ENCODE assay signal across 32 mouse cellular contexts in genomic region chr16:15014724-15015123, GRCm38 (mm10).
DNase-seq lines count a peak whose midpoint lies in the region; ATAC-seq and TF ChIP-seq lines count a peak whose summit lies in the region.
"Had no signal": no experiment of that assay in that cellular context is flagged by ENCODE, and none has a peak within 500 bp of the region (broad histone marks: within the 10 kb centered on the region; RNA-seq: fewer than 3 reads in every experiment).

No protein-coding gene starts in this region.

- no peaks in the 10 kb centered on the region for H3K27me3 ChIP-seq in embryonic facial prominence, embryonic 11.5 days (ENCODE audit: control insufficient read depth, insufficient read depth, low read length)
- H3K27me3 ChIP-seq in embryonic facial prominence, embryonic 10.5 days (replicated peaks; ENCODE audit: low read depth, poor library complexity, severe bottlenecking) = no peaks in the 10 kb centered on the region
- H3K27me3 ChIP-seq in midbrain, postnatal 0 days (ENCODE audit: insufficient read depth, low read length) = no peaks in the 10 kb centered on the region
- no peaks in the 10 kb centered on the region for H3K27me3 ChIP-seq in midbrain, embryonic 11.5 days (ENCODE audit: control insufficient read depth, insufficient read depth, low read length)
- H3K27me3 ChIP-seq in embryonic facial prominence, embryonic 14.5 days (replicated peaks; ENCODE audit: control insufficient read depth, insufficient read depth, low read length) = no peaks in the 10 kb centered on the region
- no peaks in the 10 kb centered on the region for H3K27me3 ChIP-seq in hindbrain, embryonic 12.5 days
- H3K27me3 ChIP-seq: CH12.LX; embryonic facial prominence, embryonic 15.5 days; heart, embryonic 12.5 days; heart, embryonic 15.5 days; Patski had no signal

- H3K4me1 ChIP-seq in embryonic facial prominence, embryonic 11.5 days (ENCODE audit: control insufficient read depth, insufficient read depth, low read length) = no peaks in the 10 kb centered on the region
- H3K4me1 ChIP-seq in embryonic facial prominence, embryonic 10.5 days = no peaks in the 10 kb centered on the region
- no peaks in the 10 kb centered on the region for H3K4me1 ChIP-seq in midbrain, postnatal 0 days (ENCODE audit: insufficient read depth, low read length)
- no peaks in the 10 kb centered on the region for H3K4me1 ChIP-seq in midbrain, embryonic 11.5 days (ENCODE audit: control insufficient read depth, insufficient read depth, low read length)
- H3K4me1 ChIP-seq in embryonic facial prominence, embryonic 14.5 days (ENCODE audit: control insufficient read depth, insufficient read depth, low read length) = no peaks in the 10 kb centered on the region
- no peaks in the 10 kb centered on the region for H3K4me1 ChIP-seq in hindbrain, embryonic 12.5 days
- H3K4me1 ChIP-seq: embryonic facial prominence, embryonic 15.5 days; heart, embryonic 12.5 days; heart, embryonic 15.5 days; hindbrain, embryonic 10.5 days had no signal

- TF ChIP-seq CTCF in midbrain, postnatal 0 days (IDR thresholded peaks at IDR 0.05) = no peak

- H3K36me3 ChIP-seq in embryonic facial prominence, embryonic 11.5 days (replicated peaks; ENCODE audit: control insufficient read depth, insufficient read depth, low read depth, low read length) = no peaks in the 10 kb centered on the region
- H3K36me3 ChIP-seq in embryonic facial prominence, embryonic 10.5 days (replicated peaks) = no peaks in the 10 kb centered on the region
- H3K36me3 ChIP-seq in midbrain, postnatal 0 days (ENCODE audit: insufficient read depth, low read length) = no peaks in the 10 kb centered on the region
- no peaks in the 10 kb centered on the region for H3K36me3 ChIP-seq in midbrain, embryonic 11.5 days (ENCODE audit: control insufficient read depth, insufficient read depth, low read length)
- no peaks in the 10 kb centered on the region for H3K36me3 ChIP-seq in embryonic facial prominence, embryonic 14.5 days (ENCODE audit: control insufficient read depth, insufficient read depth, low read length)
- H3K36me3 ChIP-seq in hindbrain, embryonic 12.5 days = no peaks in the 10 kb centered on the region
- H3K36me3 ChIP-seq: embryonic facial prominence, embryonic 15.5 days; G1E; heart, embryonic 12.5 days; heart, embryonic 15.5 days; hindbrain, embryonic 10.5 days had no signal

- ATAC-seq in embryonic facial prominence, embryonic 11.5 days (replicated peaks; ENCODE audit: insufficient number of reproducible peaks, low FRiP score, low TSS enrichment, low read depth) = 0 out of 2 replicates have a peak, but pooled peaks have one; percentile 56
- no peak for ATAC-seq in midbrain, postnatal 0 days (ENCODE audit: low FRiP score)
- ATAC-seq in midbrain, embryonic 11.5 days (ENCODE audit: low FRiP score) = no peak
- no peak for ATAC-seq in embryonic facial prominence, embryonic 14.5 days (ENCODE audit: low read depth)
- ATAC-seq in hindbrain, embryonic 12.5 days (ENCODE audit: low FRiP score) = no peak
- ATAC-seq: forebrain, embryonic 14.5 days; forebrain, postnatal 0 days; hindbrain, postnatal 0 days; inflammation-experienced regulatory T-cells, adult 6 months; intestine, embryonic 16.5 days; Patski had no signal

- 42% methylated on average over 2 of the region's 2 CpGs for WGBS in embryonic facial prominence, embryonic 11.5 days
- WGBS in embryonic facial prominence, embryonic 10.5 days = 76% methylated on average over 2 of the region's 2 CpGs
- 82% methylated on average over 2 of the region's 2 CpGs for WGBS in midbrain, postnatal 0 days
- 91% methylated on average over 2 of the region's 2 CpGs for WGBS in midbrain, embryonic 11.5 days
- 41% methylated on average over 2 of the region's 2 CpGs for WGBS in embryonic facial prominence, embryonic 14.5 days
- WGBS in hindbrain, embryonic 12.5 days = 54% methylated on average over 2 of the region's 2 CpGs

- H3K9ac ChIP-seq in embryonic facial prominence, embryonic 11.5 days (replicated peaks; ENCODE audit: low read length) = no peak overlapping the region
- H3K9ac ChIP-seq in midbrain, postnatal 0 days (replicated peaks; ENCODE audit: low read length, poor library complexity, severe bottlenecking) = no peak overlapping the region
- no peak overlapping the region for H3K9ac ChIP-seq in midbrain, embryonic 11.5 days (ENCODE audit: low read length)
- no peak overlapping the region for H3K9ac ChIP-seq in embryonic facial prominence, embryonic 14.5 days (ENCODE audit: low read depth, low read length)
- no peak overlapping the region for H3K9ac ChIP-seq in hindbrain, embryonic 12.5 days
- H3K9ac ChIP-seq: embryonic facial prominence, embryonic 15.5 days; forebrain, postnatal 0 days; heart, embryonic 12.5 days; heart, embryonic 15.5 days; hindbrain, embryonic 14.5 days had no signal

- no peak for DNase-seq in embryonic facial prominence, embryonic 11.5 days (ENCODE audit: low spot score)
- DNase-seq in embryonic facial prominence, embryonic 10.5 days (ENCODE audit: low spot score) = no peak
- DNase-seq in midbrain, postnatal 0 days (ENCODE audit: low spot score) = peak; percentile 1
- DNase-seq in midbrain, embryonic 11.5 days (ENCODE audit: low spot score, missing footprints) = no peak
- DNase-seq in embryonic facial prominence, embryonic 14.5 days (ENCODE audit: low spot score) = peak; percentile 45
- DNase-seq in right cerebral cortex, adult 2 months (ENCODE audit: low spot score in 2 of 2) = no peak
- DNase-seq: adrenal gland, postnatal 10 days; adrenal gland, postnatal 36 days; B cell, adult 2 months; cerebellum, adult 11-12 months; cerebellum, adult 8-10 months; cerebellum, postnatal 25 days; embryo, embryonic 11 days; forebrain, postnatal 0 days; gastrocnemius, adult 2 months; gastrocnemius, postnatal 14 days; heart, adult 11 months; heart, postnatal 10 days; heart, postnatal 36 days had no signal

- H3K4me2 ChIP-seq in embryonic facial prominence, embryonic 11.5 days (ENCODE audit: low read depth, low read length) = no peak overlapping the region
- H3K4me2 ChIP-seq in midbrain, postnatal 0 days (ENCODE audit: low read depth, low read length, poor library complexity, severe bottlenecking) = no peak overlapping the region
- no peak overlapping the region for H3K4me2 ChIP-seq in midbrain, embryonic 11.5 days
- no peak overlapping the region for H3K4me2 ChIP-seq in embryonic facial prominence, embryonic 14.5 days (ENCODE audit: low read depth, low read length)
- H3K4me2 ChIP-seq in hindbrain, embryonic 12.5 days (replicated peaks) = no peak overlapping the region
- H3K4me2 ChIP-seq: embryonic facial prominence, embryonic 15.5 days; heart, embryonic 12.5 days; heart, embryonic 15.5 days; hindbrain, embryonic 14.5 days had no signal

- no peaks in the 10 kb centered on the region for H3K9me3 ChIP-seq in embryonic facial prominence, embryonic 11.5 days (replicated peaks; ENCODE audit: control insufficient read depth, low read length)
- H3K9me3 ChIP-seq in embryonic facial prominence, embryonic 10.5 days = no peaks in the 10 kb centered on the region
- no peaks in the 10 kb centered on the region for H3K9me3 ChIP-seq in midbrain, postnatal 0 days (ENCODE audit: low read length)
- no peaks in the 10 kb centered on the region for H3K9me3 ChIP-seq in midbrain, embryonic 11.5 days (ENCODE audit: control insufficient read depth, low read length)
- H3K9me3 ChIP-seq in embryonic facial prominence, embryonic 14.5 days (ENCODE audit: control insufficient read depth, low read length) = no peaks in the 10 kb centered on the region
- no peaks in the 10 kb centered on the region for H3K9me3 ChIP-seq in hindbrain, embryonic 12.5 days (replicated peaks)
- H3K9me3 ChIP-seq: embryonic facial prominence, embryonic 15.5 days; G1E; heart, embryonic 12.5 days; heart, embryonic 15.5 days; hindbrain, embryonic 10.5 days had no signal

- no peak overlapping the region for H3K4me3 ChIP-seq in embryonic facial prominence, embryonic 11.5 days (ENCODE audit: low read depth, low read length)
- no peak overlapping the region for H3K4me3 ChIP-seq in embryonic facial prominence, embryonic 10.5 days
- H3K4me3 ChIP-seq in midbrain, postnatal 0 days (ENCODE audit: low read depth, low read length) = no peak overlapping the region
- H3K4me3 ChIP-seq in midbrain, embryonic 11.5 days (ENCODE audit: low read depth, low read length) = no peak overlapping the region
- H3K4me3 ChIP-seq in embryonic facial prominence, embryonic 14.5 days (ENCODE audit: low read depth, low read length) = no peak overlapping the region
- no peak overlapping the region for H3K4me3 ChIP-seq in hindbrain, embryonic 12.5 days
- H3K4me3 ChIP-seq: embryonic facial prominence, embryonic 15.5 days; gastrocnemius, adult 2 months; heart, embryonic 12.5 days; heart, embryonic 15.5 days; hindbrain, embryonic 10.5 days had no signal

- H3K27ac ChIP-seq in embryonic facial prominence, embryonic 11.5 days (replicated peaks; ENCODE audit: low read depth, low read length) = no peak overlapping the region
- H3K27ac ChIP-seq in embryonic facial prominence, embryonic 10.5 days (replicated peaks) = no peak overlapping the region
- H3K27ac ChIP-seq in midbrain, postnatal 0 days (ENCODE audit: low read depth, low read length) = no peak overlapping the region
- no peak overlapping the region for H3K27ac ChIP-seq in midbrain, embryonic 11.5 days (ENCODE audit: low read depth, low read length)
- no peak overlapping the region for H3K27ac ChIP-seq in embryonic facial prominence, embryonic 14.5 days (replicated peaks; ENCODE audit: low read depth, low read length)
- H3K27ac ChIP-seq in hindbrain, embryonic 12.5 days = no peak overlapping the region
- H3K27ac ChIP-seq: embryonic facial prominence, embryonic 15.5 days; gastrocnemius, adult 2 months; heart, embryonic 15.5 days; hindbrain, embryonic 10.5 days; hindbrain, embryonic 14.5 days; hindbrain, postnatal 0 days had no signal

Comparison
In these comparisons a context has a peak if more than half of its experiments do, and no peak if none do; other contexts are left out.
1. DNase-seq: peak in midbrain, postnatal 0 days (single experiment) and embryonic facial prominence, embryonic 14.5 days (single experiment); none in embryonic facial prominence, embryonic 11.5 days (single experiment), embryonic facial prominence, embryonic 10.5 days (single experiment), midbrain, embryonic 11.5 days (single experiment) and right cerebral cortex, adult 2 months (0 of 2).